Mouse (Mus musculus) c-Kit-positive CD71-negative TER-119-negative erythroid progenitor cells, embryonic 14.5 days (primary cell): ENCODE measurements around the gene Tcp10c.
"Not testable (repeated sequence)": the region's sequence is repeated elsewhere in the genome, so short reads cannot be mapped to it uniquely, and the experiment has no call there.

Experiments
- DNase-seq: peaks from one replicate; pipeline ENCODE4 v3.0.0-alpha.2; 2013; ENCODE audit warnings: low read depth

Tcp10c gene

DNA sequence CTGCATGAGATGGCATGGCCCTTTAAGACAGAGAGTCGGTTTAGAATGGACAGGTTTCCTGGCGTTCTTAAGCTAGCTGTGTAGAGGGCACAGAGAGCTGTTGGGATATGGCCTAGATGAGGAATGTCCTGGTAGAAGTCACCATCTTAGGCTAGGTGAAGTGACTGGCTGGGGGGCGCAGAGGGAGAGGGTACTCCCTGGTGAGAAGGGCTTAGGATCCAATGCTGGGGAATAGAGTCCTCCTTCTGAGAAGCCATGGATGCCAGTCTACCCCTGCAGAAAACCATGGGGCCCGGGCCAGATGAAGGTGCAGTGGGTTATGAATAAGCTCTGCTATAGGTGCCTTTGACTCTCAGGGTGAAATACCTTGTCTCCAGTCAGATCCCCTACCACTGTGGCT lies at the start of gene Tcp10c:
TSS of gene Tcp10c (plus strand) at position 52 of the 400 bp plus-strand sequence.
- DNase-seq: not testable (repeated sequence)

DNA sequence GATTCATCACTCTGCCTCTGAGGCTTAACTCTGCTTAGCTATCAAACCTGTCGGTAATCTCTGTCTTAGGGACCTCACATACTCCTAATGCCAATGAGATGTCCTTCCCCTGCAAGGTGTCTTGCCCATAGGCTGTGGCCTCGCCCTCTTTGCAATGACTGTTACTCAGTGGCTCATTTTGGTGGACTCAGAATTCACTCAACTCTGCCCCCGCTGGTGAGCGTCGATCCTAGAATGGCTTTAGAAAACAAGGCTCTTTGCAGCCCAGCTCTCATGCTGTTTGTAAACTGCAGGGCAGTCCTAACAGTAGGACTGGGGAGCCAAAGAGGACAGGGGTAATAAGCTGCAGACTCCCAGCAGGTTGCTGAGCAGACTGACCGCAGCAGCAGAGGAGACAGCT lies 46.5 kb upstream of the Tcp10c start:
- DNase-seq: not testable (repeated sequence)

DNA sequence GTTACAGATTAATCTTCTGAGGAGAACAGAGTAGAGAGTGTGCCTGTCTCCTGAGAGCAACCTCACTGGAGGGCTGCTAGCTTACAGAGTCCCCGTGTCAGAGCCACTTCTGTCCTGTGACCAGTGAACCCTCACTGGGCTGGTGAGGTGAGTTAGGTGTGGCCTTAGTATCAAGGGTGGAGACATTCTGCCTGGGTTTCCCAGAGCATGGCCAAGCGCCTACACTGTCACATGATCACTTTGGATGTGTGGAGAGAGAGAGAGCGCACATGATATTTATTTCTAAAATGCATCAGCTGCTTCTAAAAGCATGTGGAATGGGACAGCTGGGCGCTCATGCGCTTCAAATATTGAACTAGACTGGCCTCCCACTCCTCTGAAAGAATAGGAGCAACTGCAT lies 46.0 kb upstream of the Tcp10c start:
- DNase-seq: not testable (repeated sequence)

DNA sequence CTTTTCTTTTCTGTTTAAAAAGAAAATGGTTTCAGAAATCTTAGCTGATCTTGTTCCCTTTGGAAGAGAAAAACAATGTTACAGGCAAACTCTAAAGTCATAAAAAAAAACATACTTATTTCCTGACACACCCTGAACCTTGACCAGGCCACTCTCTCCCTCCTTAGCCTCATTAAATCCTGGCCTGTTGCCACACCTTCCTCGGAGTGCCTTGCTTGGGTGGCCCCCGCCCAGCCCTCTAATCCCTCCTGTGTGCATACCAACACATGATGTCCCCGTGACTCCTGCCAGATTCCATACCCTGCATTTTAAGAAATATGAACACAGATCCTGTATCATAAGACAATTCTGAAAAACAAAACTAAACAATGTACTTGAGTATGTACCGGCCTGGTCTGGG lies 45.6 kb upstream of the Tcp10c start:
- DNase-seq: not testable (repeated sequence)

DNA sequence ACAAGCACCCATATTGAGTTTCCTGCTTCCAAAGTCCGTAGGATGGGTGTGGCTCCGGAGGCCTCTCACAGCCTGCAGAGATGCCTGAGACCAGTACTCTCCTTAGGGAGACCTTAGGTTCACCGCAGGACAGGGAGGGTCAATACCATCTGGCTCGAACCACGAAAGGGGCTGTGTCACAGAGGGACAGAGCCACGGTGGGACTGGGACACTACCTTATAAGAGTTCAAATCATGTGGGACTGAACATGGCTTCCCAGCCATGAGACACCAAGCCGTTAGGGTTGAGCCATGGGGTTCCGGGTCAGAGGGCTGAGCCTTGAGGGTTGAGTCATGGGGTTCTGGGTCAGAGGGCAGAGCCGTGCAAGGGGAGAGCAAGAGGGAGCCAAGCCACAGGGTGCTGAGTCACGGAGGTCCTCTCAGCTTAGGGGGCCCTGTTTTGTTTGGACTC lies 45.2 kb upstream of the Tcp10c start:
- not testable (repeated sequence) for DNase-seq

DNA sequence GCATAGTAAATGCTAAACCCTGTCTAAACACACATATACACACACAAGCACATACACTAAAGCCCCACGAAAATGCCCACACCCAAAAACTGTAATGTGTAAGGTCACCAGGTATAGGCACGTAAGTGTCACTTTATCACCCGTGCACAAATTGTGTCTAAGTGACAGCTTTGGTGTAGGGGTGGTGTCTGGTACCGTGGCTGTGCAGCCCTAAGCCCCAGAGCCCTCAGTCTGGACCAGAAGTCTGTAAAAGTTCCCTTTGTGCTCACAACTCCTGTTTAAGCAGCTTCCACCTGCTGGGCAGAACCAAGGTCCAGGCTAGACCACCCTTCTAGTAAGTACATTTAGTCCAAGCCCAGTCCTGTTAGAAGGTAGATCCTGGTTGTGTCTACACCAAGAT lies 24.4 kb upstream of the Tcp10c start:
- DNase-seq: not testable (repeated sequence)

DNA sequence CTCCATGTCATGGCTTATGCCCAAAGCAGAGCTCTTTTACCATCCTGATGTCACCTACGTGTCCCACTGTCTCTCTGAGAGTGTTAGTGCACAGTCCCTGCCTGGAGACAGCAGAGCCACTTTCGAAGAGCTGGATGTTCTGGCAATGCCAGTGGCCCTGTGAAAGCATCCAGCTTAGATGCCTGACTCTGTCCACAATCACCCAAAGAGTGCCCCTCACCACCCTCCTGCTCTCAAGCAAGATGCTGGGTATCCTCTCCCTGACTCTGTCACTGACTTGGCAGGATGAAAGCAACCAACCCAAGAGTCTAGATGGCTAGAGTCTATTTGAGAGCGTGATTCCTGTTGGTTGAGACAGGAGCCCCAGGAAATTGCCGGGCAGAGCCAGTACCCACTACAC lies 23.2 kb upstream of the Tcp10c start:
- DNase-seq: not testable (repeated sequence)

DNA sequence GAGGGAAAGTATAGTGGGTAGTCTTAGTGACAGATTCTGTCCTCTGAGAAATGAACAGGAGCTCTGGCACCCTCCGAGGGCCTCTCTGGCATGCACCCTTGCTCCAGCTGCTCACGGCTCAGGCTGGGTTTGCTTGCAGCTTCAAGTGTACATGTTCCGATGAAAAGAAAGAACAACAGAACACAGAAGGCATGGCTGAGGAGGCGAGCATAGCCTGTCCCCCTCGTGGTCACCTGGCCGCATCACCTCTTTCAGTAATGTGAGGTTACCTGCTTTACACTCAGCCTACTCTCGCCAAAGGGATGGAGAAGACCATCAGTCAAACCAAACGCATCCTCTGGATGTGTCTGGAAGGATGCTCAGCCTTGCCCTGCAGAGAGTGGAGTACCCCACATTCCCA lies 21.9 kb upstream of the Tcp10c start:
- not testable (repeated sequence) for DNase-seq

DNA sequence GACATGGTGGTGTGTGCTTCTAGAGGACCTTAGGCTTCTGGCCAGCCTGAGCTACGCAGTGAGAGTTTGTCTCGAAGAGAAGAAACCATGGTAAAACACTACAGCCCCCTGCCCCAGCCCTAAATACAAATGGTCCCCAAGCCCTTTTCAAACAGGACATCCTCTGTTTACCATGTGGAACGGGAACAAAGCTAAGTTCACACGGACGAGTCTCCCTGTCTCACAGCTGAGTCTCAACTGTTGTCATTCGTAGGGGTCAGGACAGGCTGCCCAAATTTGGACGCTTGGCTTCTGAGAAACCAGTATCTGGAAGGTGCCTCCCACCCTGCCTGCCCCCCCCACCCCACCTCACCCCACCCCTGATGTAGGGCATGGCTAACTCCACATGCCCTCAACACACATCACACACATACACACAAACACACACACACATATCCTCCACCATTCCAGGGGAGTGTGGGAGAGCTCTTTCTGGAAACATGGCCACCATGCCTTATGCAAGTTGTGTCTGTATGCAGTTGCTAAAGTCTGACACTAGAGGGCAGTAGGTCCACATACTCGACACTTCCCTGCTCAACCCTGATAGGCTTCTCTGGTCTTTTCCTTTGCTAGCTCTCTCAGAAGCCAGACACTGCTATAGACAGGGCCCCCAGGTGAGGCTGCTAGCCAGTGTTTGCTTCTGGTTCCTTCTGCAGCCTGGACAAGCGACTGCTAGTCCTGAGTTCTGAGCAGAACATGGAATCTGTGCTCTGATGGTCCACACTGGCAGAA lies 17.2 kb upstream of the Tcp10c start:
- DNase-seq: peak; percentile 22

DNA sequence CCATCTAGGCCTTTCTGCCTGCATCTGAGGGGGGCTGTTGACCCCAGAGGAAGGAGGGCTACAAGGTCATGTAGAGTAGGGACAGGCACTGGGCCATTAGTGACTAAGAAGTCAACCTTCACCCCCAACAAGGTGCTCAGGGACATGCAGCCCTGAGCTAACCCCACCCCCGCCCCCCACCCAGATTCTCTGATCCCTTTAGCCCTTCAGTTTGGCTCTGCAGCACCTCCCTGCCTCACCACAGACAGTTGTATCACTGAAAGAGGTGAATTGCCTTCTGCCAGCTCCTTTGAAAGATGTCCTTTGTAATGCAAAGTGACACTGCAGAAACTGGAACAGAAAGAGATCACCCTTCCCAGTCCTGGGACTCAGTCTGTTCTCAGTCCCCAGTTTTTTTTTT lies 16.4 kb upstream of the Tcp10c start:
- DNase-seq: not testable (repeated sequence)

DNA sequence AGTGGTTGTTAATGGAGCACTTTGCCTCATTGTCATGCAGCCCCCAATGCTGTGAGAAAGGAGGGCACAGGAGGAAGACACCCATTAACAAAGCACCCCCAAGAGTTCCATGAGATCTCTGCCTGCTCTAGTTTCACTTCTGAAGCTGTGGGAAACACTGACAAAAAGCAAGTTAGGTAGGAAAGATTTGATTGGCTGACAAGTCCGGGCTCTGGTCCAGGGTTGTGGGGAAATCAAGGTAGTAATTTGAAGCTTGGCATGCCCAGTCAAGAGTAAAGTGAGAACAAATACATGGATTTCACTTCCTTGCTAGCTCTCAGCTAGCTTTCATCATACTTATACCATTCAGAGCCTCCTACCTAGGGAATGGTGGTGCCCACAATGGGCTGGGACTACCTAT lies 14.3 kb upstream of the Tcp10c start:
- not testable (repeated sequence) for DNase-seq

DNA sequence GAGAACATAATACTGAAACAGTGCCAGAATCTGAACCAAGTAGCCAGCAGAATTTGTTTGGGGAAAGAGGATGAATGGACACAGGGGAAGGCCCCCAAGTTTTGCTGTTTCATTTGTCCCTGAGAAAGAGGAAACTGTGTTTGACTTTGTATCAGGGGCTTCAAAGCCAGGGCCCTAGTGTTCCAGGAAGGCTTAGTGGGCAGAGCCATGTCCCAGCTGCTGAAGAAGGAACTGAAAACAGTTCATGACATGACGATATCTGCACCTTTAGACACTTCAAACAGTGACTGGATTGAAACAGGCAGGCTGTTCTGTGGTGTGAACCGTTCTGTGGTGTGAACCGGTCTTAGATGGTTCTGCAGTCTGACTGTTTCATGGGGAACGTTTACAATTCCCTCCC lies 8.4 kb upstream of the Tcp10c start:
- DNase-seq: not testable (repeated sequence)

DNA sequence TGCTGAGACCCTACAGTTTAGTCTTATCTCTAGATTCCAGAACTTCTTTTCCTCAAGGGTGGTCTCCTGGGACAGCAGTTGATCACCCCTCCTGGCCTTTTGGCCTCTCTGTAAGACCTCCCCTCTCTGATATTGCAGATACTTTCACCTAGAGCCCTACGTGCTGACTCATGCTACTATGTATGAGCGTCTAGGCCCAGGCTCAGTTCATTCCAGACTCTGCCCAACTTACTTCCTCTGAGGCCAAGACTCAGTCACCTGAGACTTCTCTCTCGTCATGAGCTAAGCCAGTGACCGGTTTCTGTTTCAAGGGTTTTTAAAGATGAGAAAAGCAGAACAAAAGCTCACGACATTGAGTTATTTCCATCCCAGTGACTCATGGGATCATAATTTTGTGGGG lies 4.8 kb upstream of the Tcp10c start:
- not testable (repeated sequence) for DNase-seq

DNA sequence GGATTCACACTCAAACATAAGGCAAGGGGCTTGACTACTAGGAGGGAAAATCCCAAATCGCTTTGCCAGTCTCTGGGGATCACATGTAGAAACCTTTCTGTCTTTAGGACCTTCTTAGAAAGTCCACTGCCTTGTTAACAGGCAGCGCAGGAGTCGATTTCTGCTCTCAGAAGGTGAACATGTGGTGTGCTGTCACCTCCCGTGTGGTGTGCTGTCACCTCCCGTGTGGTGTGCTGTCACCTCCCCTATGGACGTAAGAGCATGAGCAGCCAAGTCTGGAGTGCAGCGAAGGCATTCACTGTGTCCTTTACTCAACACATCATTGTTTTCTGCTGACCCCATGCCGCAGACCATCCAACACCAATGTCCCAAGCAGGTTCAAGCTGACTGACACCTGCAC lies 1.1 kb upstream of the Tcp10c start:
- not testable (repeated sequence) for DNase-seq

DNA sequence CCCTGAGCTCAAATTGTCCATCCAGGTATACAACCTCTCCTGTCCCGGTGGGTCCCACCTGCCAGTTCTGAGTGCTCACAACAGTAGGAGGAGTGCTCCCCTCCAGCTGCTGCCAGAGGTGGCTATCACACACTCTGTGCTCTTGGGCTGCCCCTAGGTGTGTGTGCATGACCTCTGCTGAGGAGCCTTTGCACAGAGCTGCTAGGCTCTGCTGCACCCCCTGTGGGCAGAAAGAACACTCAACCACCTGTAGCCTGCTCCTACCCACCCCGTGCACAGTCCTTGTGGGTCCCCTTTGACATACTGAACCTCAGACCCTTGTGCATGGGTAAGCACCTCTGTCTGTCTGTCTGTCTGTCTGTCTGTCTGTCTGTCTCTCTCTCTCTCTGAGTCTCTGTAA lies 8.1 kb downstream of the Tcp10c start:
- not testable (repeated sequence) for DNase-seq

DNA sequence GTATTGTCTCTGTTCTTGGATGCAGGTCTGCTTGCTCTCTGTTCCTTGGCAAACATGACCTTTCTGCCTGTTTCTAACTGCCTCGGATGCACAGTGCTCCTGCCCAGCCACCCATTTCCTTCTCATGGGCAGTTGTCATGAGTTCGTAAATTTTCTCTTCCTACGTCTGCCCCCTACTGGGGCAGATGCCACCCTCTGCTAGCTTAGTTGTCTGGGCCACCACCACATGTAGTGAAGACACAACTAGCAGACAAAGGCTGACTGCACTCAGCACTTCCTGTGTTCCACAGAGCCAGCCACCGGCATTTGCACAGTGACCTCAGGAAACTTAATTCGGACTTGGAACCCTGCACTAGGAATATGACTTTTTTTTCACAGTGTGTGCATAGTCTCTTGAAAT lies 9.4 kb downstream of the Tcp10c start:
- not testable (repeated sequence) for DNase-seq

DNA sequence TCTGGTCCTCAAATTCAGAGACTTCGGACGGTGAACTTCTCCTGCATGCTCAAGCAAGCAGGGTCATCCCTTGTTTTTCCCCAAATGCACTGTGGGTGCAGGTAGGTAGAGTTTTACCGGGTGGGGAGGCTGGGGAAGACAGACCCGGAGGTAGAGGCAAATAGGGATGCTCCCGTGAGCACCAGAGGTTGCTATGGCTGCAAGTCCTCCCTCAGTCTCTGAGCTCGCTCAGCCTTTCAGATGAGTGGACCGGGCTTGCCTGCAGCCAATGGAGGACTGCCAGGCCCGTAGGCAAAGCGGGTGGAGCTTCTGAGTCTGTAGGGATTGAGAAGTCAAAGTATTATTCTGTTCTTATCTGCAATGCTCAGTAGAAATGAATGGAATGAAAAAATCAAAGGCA lies 9.8 kb downstream of the Tcp10c start:
- DNase-seq: not testable (repeated sequence)

DNA sequence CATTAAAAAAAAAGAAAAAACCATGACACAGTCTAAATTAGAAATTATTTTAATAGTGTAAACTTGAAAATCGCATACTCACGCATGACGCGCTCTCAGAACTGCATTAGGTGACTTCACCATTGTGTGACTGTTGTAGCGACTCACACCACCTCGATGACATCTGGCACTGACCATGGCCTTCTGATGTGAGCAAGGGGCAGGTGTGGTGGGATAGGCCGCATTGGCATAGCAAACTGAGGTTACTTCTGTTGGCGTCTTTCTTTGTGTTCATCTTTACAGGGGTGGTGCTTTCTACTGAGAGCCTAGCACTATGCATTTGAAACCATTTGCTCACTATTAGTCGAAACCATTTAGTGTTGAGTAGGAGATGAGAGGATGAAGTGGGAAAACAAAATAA lies 12.8 kb downstream of the Tcp10c start:
- not testable (repeated sequence) for DNase-seq

DNA sequence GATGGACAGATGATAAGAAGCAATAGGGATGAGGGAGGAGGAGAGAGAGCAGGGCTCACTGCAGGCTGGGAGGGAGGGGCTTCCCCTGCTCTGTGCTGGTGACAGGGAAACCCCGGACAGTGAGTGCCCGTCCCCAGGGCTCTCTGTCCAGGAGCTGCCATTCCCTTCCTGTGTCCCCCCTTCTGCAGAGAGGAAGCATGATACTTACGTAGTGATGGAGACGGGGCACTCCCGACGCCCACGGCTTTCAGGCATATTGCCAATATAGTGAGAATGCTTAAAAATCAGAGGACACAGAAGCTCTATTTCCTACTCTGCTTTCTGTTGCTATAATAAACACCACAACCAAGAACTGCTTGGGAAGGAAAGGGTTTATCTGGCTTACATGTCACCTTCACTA lies 14.3 kb downstream of the Tcp10c start:
- DNase-seq: not testable (repeated sequence)

DNA sequence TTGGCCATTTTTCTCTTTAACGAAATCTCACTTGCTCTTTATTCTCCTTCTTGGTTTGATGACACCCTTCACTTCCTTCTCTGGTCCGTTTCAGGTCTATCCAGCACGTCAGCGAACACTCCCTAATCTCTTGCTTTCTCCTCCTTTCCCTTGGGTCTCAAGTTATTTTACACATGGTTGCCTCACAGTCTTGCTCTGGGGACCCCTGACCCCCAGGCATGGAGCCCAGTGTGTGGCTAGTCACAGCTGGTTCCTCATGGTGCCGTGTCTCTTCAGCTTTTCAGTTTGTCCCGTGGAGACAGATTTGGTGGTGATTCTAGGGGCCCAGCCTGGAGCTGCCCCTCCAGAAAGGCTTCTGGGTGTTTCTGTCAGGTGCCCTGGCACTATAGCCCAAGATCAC lies 16.4 kb downstream of the Tcp10c start:
- DNase-seq: not testable (repeated sequence)

DNA sequence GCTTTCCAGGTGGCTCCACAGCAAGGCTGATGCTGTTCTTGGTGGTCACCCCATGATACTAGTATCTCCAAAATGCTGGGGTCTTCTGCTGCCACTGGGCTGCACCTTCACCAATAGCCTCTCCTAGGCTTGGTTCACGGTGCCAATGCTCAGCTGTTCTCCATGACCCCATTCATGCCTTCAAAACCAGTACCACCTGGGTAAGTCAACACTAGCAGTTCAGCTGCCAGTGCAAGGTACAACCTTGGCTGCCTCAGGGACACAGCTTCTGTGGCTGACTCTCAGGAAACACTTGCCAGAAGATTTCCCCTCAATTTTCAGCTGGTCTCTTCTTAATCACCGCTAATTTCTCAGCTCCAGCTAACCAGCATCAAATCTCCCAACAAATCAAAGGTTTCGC lies 24.0 kb downstream of the Tcp10c start:
- not testable (repeated sequence) for DNase-seq

DNA sequence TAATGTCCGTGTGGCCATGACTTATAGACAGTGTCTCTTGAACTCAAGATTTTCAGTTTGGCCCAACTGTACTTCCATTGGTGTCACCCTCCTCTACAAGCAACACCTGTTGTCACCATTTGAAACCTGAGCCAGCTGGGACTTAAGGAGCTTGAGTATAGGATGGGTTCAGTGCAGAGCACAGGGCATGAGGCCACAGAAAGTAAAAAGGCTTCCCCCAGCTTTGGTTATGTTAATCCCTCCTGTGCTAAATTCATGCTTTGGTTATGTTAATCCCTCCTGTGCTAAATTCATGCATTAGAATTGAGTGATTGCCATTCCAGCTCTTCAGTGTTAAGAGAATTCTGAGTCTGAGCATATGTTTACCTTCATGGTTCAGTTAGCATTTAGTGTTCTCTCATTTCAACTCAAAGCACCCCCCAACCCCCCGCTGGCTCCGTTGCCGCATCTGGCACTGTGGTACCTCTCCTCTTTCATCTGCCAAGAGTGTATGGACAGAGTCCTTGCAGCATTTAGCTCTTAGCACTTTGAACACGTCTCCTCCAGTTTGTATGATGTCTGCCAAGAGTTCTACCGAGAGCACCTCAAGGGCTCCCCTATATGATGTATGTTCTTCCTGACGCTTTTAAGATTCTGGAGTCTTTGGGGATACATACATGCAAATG lies 25.7 kb downstream of the Tcp10c start:
- DNase-seq: not testable (repeated sequence)

DNA sequence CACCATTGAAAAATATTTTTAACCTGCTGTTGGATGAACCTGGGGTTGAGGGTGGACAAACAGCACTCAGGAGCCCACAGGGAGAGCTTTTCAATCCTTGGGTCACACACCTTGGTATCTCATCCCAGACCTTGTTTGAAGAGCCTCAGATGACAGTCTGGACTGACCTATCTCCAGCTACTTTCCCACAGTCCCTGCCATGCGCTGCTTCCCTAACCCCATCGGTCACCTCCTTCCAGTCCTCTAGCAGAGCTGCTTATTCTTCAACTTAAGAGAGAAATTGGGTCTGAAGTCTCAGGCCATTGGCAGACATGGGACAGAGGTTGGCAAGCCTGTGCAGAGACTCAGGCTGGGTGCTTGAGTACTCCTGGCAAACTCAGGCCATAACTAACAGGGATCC lies 26.9 kb downstream of the Tcp10c start:
- not testable (repeated sequence) for DNase-seq
